Mouse (Mus musculus) kidney, postnatal 36 days (tissue): ENCODE measurements around the gene Gm13694.
A peak's percentile ranks its signal among the peaks of the same experiment; 100 is the strongest.
"Not testable (repeated sequence)": the region's sequence is repeated elsewhere in the genome, so short reads cannot be mapped to it uniquely, and the experiment has no call there.

Source experiments
- DNase-seq, 2 experiments: peaks; one replicate each; pipeline ENCODE4 v3.0.0; 2021 to 2022; ENCODE audit warnings: mixed read lengths in 2 of 2

Gm13694 gene

DNA sequence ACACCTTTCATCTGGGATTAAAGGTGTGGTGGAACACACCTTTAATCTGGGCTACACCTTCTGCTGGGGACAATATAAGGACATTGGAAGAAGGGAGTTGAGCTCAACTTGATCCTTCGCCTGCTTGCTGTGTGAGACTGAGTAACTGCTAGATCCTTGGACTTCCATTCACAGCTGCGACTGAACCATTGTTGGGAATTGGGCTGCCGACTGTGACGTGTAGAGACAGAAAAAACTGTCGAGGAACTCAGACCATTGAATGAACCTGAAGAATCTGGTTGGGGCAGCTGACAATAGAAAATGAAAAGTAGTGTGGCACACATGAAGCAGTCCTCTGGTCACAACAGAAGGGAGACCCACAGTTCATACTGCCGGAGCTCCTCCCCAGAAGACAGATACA, at the start of gene Gm13694:
Gene Gm13694 (plus strand): TSS at position 301 of the 400 bp plus-strand sequence.
- DNase-seq = not testable (repeated sequence)

DNA sequence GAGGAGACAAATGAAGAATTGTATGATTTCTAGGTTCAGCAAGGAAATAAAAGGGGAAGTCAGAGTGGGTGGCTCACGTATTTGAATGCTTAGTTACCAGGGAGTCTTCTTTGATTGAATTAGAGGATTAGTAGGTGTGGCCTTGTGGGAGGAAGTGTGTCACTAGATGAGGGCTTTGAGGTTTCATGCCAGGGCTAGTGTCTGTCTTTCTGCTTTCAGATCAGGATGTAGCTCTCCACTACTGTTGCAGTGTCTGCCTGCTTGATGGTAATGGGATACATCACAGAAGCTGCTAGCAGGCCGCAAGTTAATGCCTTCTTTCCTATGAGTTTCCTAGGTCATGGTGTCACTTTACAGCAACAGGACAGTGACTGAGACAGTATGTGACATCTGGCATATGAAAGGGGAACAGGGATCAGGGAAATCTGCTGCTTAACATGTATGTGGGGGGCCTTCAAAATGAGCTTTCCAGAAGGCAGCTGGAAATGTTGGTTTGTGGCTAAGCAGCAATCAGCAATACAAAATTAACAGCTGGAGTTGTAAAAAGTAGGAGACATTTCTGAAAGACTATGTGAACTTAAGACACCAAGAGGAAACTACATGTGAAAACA, 49.1 kb upstream of the Gm13694 start:
- no peak for DNase-seq

DNA sequence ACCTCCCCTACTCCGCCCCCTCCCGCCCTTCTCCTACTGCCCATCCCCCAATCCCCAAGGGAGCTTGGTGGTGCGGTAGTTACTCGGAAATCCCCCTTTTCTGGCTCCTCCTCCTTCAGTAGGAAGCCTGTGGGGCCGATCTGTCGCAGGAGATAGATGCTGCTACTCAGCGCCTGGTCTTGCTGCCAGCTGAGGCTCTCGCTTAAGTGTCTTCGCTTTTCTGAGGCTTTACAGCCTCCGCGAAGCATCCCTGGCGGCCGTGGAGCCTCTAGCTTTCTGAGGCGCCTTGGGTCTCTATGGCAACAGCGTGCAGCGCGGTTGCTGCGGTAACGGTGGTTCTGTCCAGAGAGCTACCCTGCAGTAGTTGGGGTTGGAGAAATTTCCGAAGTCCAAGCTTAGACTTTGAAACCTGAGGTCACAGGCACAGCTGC, 37.8 kb upstream of the Gm13694 start, which contains the start of gene Zswim2:
Gene Zswim2 (minus strand): TSS at position 298 of the 431 bp plus-strand sequence.
- peak; percentile 53 to 70 for DNase-seq

- no peak for DNase-seq
Measured at GRCm38 (mm10) chr2:83941378-83941777, 37.4 kb upstream of the Gm13694 start.

DNA sequence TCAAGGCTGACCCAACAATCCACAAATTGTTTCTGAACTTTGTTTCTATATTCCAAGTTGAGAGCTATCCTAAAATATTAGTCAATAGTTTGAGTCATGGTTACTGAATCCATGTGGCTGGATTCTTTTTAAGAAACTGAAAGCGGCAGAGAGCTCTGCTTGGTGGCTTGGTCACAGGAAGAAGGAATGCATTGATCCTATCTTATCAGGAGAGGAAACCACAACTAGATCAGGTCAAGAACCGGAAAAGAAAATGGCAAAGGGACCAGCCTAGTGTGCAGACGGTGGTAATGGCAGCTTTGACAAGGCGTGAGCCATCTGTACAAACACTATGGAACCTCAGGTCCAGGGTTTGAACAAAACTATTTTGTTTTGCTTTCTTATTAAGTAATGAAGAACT, 36.9 kb upstream of the Gm13694 start:
- DNase-seq = no peak

- DNase-seq = not testable (repeated sequence)
Measured at GRCm38 (mm10) chr2:83955393-83955792, 23.3 kb upstream of the Gm13694 start, which contains the start of gene Gm13698. Gm13698 (plus strand) TSS chr2:83955693.

DNA sequence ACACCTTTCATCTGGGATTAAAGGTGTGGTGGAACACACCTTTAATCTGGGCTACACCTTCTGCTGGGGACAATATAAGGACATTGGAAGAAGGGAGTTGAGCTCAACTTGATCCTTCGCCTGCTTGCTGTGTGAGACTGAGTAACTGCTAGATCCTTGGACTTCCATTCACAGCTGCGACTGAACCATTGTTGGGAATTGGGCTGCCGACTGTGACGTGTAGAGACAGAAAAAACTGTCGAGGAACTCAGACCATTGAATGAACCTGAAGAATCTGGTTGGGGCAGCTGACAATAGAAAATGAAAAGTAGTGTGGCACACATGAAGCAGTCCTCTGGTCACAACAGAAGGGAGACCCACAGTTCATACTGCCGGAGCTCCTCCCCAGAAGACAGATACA, 17.5 kb upstream of the Gm13694 start, which contains the start of gene Gm13693:
Gene Gm13693 (plus strand): TSS at position 301 of the 400 bp plus-strand sequence.
- DNase-seq = not testable (repeated sequence)

DNA sequence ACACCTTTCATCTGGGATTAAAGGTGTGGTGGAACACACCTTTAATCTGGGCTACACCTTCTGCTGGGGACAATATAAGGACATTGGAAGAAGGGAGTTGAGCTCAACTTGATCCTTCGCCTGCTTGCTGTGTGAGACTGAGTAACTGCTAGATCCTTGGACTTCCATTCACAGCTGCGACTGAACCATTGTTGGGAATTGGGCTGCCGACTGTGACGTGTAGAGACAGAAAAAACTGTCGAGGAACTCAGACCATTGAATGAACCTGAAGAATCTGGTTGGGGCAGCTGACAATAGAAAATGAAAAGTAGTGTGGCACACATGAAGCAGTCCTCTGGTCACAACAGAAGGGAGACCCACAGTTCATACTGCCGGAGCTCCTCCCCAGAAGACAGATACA, 11.7 kb upstream of the Gm13694 start, which contains the start of gene Gm13695:
Gene Gm13695 (plus strand): TSS at position 301 of the 400 bp plus-strand sequence.
- not testable (repeated sequence) for DNase-seq

DNA sequence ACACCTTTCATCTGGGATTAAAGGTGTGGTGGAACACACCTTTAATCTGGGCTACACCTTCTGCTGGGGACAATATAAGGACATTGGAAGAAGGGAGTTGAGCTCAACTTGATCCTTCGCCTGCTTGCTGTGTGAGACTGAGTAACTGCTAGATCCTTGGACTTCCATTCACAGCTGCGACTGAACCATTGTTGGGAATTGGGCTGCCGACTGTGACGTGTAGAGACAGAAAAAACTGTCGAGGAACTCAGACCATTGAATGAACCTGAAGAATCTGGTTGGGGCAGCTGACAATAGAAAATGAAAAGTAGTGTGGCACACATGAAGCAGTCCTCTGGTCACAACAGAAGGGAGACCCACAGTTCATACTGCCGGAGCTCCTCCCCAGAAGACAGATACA, 5.9 kb upstream of the Gm13694 start, which contains the start of gene Gm13696:
Gene Gm13696 (plus strand): TSS at position 301 of the 400 bp plus-strand sequence.
- DNase-seq = not testable (repeated sequence)

DNA sequence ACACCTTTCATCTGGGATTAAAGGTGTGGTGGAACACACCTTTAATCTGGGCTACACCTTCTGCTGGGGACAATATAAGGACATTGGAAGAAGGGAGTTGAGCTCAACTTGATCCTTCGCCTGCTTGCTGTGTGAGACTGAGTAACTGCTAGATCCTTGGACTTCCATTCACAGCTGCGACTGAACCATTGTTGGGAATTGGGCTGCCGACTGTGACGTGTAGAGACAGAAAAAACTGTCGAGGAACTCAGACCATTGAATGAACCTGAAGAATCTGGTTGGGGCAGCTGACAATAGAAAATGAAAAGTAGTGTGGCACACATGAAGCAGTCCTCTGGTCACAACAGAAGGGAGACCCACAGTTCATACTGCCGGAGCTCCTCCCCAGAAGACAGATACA, 5.7 kb downstream of the Gm13694 start, which contains the start of gene Gm13697:
Gene Gm13697 (plus strand): TSS at position 301 of the 400 bp plus-strand sequence.
- not testable (repeated sequence) for DNase-seq

- not testable (repeated sequence) for DNase-seq
Measured at GRCm38 (mm10) chr2:83990253-83990652, 11.5 kb downstream of the Gm13694 start, which contains the start of gene Gm13691. Gm13691 (plus strand) TSS chr2:83990553.

- peak in 1 of 2 experiments; percentile 8 for DNase-seq
Measured at GRCm38 (mm10) chr2:83993639-83994255, 15.0 kb downstream of the Gm13694 start.

GRCm38 (mm10) chr2:83994526-83994925, 15.8 kb downstream of the Gm13694 start:
- DNase-seq = not testable (repeated sequence)

GRCm38 (mm10) chr2:84008913-84009312, 30.2 kb downstream of the Gm13694 start:
- DNase-seq = no peak

- DNase-seq = no peak
Measured at GRCm38 (mm10) chr2:84009818-84010217, 31.1 kb downstream of the Gm13694 start.

- no peak for DNase-seq
Measured at GRCm38 (mm10) chr2:84014572-84014971, 35.8 kb downstream of the Gm13694 start.

DNA sequence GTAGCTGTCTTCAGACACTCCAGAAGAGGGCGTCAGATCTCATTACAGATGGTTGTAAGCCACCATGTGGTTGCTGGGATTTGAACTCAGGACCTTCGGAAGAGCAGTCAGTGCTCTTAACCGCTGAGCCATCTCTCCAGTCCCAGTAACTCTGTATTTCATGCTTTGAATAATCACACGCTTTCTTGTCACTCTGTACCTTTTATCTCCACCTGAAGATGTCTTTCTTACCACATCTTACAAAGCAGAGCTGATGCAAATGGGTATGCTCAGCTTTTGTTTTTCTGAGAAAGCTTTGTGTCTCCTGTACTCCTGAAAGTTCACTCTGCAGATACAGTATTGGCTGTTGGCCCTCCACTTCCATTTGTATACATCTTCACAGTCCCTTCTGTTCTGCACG, 37.6 kb downstream of the Gm13694 start:
- DNase-seq = not testable (repeated sequence)

- no peak for DNase-seq
Measured at GRCm38 (mm10) chr2:84018330-84018729, 39.6 kb downstream of the Gm13694 start.

GRCm38 (mm10) chr2:84019519-84020305, 41.0 kb downstream of the Gm13694 start:
- DNase-seq = peak; percentile 44 to 77

DNA sequence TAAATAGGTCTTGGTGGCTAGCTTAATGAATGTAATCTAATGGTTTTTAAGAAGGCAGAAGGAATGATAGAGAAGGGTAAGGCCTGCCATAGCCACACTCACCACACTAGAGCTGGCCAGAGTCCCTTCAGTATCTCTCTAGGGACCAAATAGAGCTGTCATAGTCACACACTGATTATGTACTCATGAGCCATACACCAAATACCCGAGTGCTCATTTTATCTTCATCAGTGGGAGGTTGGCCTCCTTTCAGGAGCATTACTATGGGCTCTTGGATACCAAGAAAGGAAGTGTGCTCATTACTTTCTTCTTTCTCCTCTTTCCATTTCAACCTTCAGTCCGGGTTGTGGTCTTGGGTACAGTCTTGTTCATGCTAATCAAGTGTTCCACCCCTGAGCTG, 43.2 kb downstream of the Gm13694 start:
- DNase-seq = no peak

GRCm38 (mm10) chr2:84022905-84023304, 44.2 kb downstream of the Gm13694 start:
- peak in 1 of 2 experiments; percentile 35 for DNase-seq

DNA sequence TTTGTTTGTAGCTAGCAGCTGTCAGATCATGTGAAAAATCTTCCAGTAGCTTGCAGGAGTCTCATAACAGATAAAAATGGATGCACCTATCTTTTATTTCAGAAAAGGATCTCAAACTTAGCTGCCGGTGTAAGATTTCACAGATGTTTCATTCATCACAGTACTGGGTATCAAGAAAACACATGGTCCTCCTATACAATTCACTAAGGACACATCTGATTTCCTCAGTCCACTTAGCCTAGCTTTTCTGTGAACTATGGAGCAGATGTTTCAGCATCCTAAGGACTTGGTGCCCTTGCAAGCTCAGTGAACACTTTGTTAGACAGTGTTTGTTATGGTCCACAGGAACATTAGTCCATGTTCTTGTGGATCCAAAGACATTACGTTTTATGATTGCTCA, 44.6 kb downstream of the Gm13694 start:
- no peak for DNase-seq

GRCm38 (mm10) chr2:84025217-84025616, 46.5 kb downstream of the Gm13694 start:
- no peak for DNase-seq
